Mouse (Mus musculus) megakaryocyte, embryonic 14.5 days (primary cell): ENCODE data around the gene Tgfb2.

Experiments
- FLI1 ChIP-seq: IDR thresholded peaks from 2 replicates; pipeline ENCODE4 v1.6.1; 2012; ENCODE audit warnings: low read length, inconsistent platforms, mixed read lengths
- GATA1 ChIP-seq: IDR thresholded peaks from 3 replicates; pipeline ENCODE4 v1.6.1; 2012; ENCODE audit warnings: mixed read lengths, low read length, inconsistent platforms, borderline replicate concordance

- TF ChIP-seq GATA1 (no peak), FLI1 (no peak)
These were observed 120.1 kb downstream of the Tgfb2 start for GRCm38 (mm10) chr1:186585571-186586164.
